Mouse (Mus musculus) forebrain, embryonic 13.5 days (tissue): Measurements from ENCODE around the gene Ube3a. TPM values are rescaled to one million over a fixed set of nuclear protein-coding genes. Genes with fewer than 3 reads are reported as not detected.
A peak's percentile ranks its signal among the peaks of the same experiment; 100 is the strongest.

Experiments
- ATAC-seq: fragments of 200-750 bp; cut with Nextera tagmentation; 2 replicates; pipeline ENCODE4 v1.8.0; 2017
- H3K27ac ChIP-seq: fragments of 300-500 bp; sonication (generic); 2 replicates; pipeline ENCODE4 v1.5.1; 2015; ENCODE audit warnings: inconsistent platforms, mild to moderate bottlenecking, moderate library complexity
- H3K27me3 ChIP-seq: fragments of 300-500 bp; sonication (generic); 2 replicates; pipeline ENCODE4 v1.6.1; 2015; ENCODE audit warnings: mild to moderate bottlenecking, inconsistent platforms
- H3K36me3 ChIP-seq: fragments of 300-500 bp; sonication (generic); 2 replicates; pipeline ENCODE4 v1.6.1; 2015; ENCODE audit warnings: mild to moderate bottlenecking, inconsistent platforms; ENCODE audit not compliant: poor library complexity, severe bottlenecking
- H3K4me1 ChIP-seq: fragments of 300-500 bp; sonication (generic); 2 replicates; pipeline ENCODE4 v1.6.1; 2015; ENCODE audit warnings: inconsistent platforms
- H3K4me2 ChIP-seq: fragments of 300-500 bp; sonication (generic); 2 replicates; pipeline ENCODE4 v1.6.1; 2015; ENCODE audit warnings: inconsistent platforms, mild to moderate bottlenecking, moderate library complexity
- H3K4me3 ChIP-seq: fragments of 300-500 bp; sonication (generic); 2 replicates; pipeline ENCODE4 v1.5.1; 2015; ENCODE audit warnings: mild to moderate bottlenecking, inconsistent platforms
- H3K9ac ChIP-seq: fragments of 300-500 bp; sonication (generic); 2 replicates; pipeline ENCODE4 v1.6.1; 2015; ENCODE audit warnings: mild to moderate bottlenecking, inconsistent platforms
- H3K9me3 ChIP-seq: fragments of 300-500 bp; sonication (generic); replicated peaks from 2 replicates; pipeline ENCODE4 v1.6.1; 2016; ENCODE audit warnings: inconsistent platforms
- WGBS: fragments of 180-500 bp; shearing (Covaris S2); methylation state at CpG from one replicate; pipeline ENCODE4 v1.1.7; 2015; 5-methylcytosine and 5-hydroxymethylcytosine counted together
- polyA plus RNA-seq: library from polyadenylated mRNA; unstranded; fragments of >200 nt; fragmentation: Nextera tagmentation; extraction: Ambion mirVana; gene quantifications from 2 replicates; pipeline ENCODE4 v1.2.1, GENCODE M21; 2015

The Ube3a gene
- 163 and 180 TPM in 2 replicates for polyA plus RNA-seq

- under 1% methylated on average over 50 of the region's 50 CpGs for WGBS
- H3K4me3 ChIP-seq: peak within 1 kb of the TSS; percentile 98
- H3K27ac ChIP-seq: peak within 1 kb of the TSS; percentile 97
- H3K4me1 ChIP-seq: peaks cover 12% of the 10 kb centered on the region
- H3K27me3 ChIP-seq: no peaks in the 10 kb centered on the region
- no peaks in the 10 kb centered on the region for H3K36me3 ChIP-seq
- peak within 1 kb of the TSS; percentile 99 for H3K9ac ChIP-seq
- H3K4me2 ChIP-seq: peak within 1 kb of the TSS; percentile 62
- peak; percentile 98 for ATAC-seq
- H3K9me3 ChIP-seq: no peaks in the 10 kb centered on the region
Observed at GRCm38 (mm10) chr7:59228045-59228865, at the start of gene Ube3a. Ube3a (plus strand) TSS chr7:59228750.

- ATAC-seq: no peak
- no peak overlapping the region for H3K4me2 ChIP-seq
- H3K27me3 ChIP-seq: no peaks in the 10 kb centered on the region
- no peaks in the 10 kb centered on the region for H3K9me3 ChIP-seq
- no peaks in the 10 kb centered on the region for H3K36me3 ChIP-seq
- no peaks in the 10 kb centered on the region for H3K4me1 ChIP-seq
- H3K27ac ChIP-seq: no peak overlapping the region
- no peak overlapping the region for H3K4me3 ChIP-seq
- no peak overlapping the region for H3K9ac ChIP-seq
Observed at GRCm38 (mm10) chr7:59192831-59193230, 35.7 kb upstream of the Ube3a start.

- 87% methylated on average over 1 of the region's 1 CpGs for WGBS
- Histone ChIP-seq H3K9ac (no peak overlapping the region), H3K27me3 (no peaks in the 10 kb centered on the region), H3K9me3 (peaks cover 12% of the 10 kb centered on the region), H3K4me3 (no peak overlapping the region), H3K4me2 (no peak overlapping the region), H3K36me3 (no peaks in the 10 kb centered on the region), H3K4me1 (no peaks in the 10 kb centered on the region), H3K27ac (no peak overlapping the region)
- no peak for ATAC-seq
Observed at GRCm38 (mm10) chr7:59214911-59215310, 13.6 kb upstream of the Ube3a start.

DNA sequence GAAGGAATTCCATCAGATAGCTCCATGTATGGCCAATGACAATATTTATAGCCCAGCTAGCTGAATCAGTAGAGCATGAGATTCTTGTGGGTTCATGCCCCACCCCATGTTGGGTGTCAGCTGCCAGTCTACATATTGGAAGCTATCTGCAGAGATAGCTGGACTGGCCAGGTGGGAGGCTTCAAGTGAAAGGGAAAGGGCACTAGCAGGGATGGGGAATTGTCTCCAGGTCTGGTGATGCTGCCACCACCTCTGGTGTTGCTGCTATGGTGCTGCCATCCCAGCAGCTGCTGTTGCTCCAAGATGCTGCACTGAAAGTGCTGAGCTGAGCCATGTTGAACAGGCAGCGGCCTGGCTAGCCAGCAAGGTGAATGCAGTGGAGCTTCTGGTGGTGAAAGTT, 7.3 kb upstream of the Ube3a start:
- Histone ChIP-seq H3K9me3 (no peaks in the 10 kb centered on the region), H3K9ac (no peak overlapping the region), H3K27ac (no peak overlapping the region), H3K36me3 (no peaks in the 10 kb centered on the region), H3K4me2 (no peak overlapping the region), H3K4me3 (no peak overlapping the region), H3K27me3 (no peaks in the 10 kb centered on the region), H3K4me1 (no peaks in the 10 kb centered on the region)
- ATAC-seq: no peak
- 95% methylated on average over 1 of the region's 1 CpGs for WGBS

- Histone ChIP-seq H3K4me1 (peaks cover 12% of the 10 kb centered on the region), H3K4me3 (peak overlapping the region; percentile 98), H3K36me3 (no peaks in the 10 kb centered on the region), H3K9ac (peak overlapping the region; percentile 99), H3K27me3 (no peaks in the 10 kb centered on the region), H3K27ac (peak overlapping the region; percentile 97), H3K9me3 (no peaks in the 10 kb centered on the region), H3K4me2 (peak overlapping the region; percentile 62)
- no peak for ATAC-seq
- WGBS: under 1% methylated on average over 39 of the region's 39 CpGs
Observed at GRCm38 (mm10) chr7:59228866-59229182, 274 bp downstream of the Ube3a start.

GRCm38 (mm10) chr7:59229183-59229911, 797 bp downstream of the Ube3a start:
- no peaks in the 10 kb centered on the region for H3K36me3 ChIP-seq
- H3K27me3 ChIP-seq: no peaks in the 10 kb centered on the region
- peak overlapping the region; percentile 98 for H3K4me3 ChIP-seq
- peak overlapping the region; percentile 62 for H3K4me2 ChIP-seq
- peak; percentile 65 for ATAC-seq
- under 1% methylated on average over 51 of the region's 52 CpGs for WGBS
- H3K27ac ChIP-seq: peak overlapping the region; percentile 97
- H3K9me3 ChIP-seq: no peaks in the 10 kb centered on the region
- peaks cover 12% of the 10 kb centered on the region for H3K4me1 ChIP-seq
- peak overlapping the region; percentile 99 for H3K9ac ChIP-seq

GRCm38 (mm10) chr7:59230304-59230703, 1.8 kb downstream of the Ube3a start:
- peaks cover 12% of the 10 kb centered on the region for H3K4me1 ChIP-seq
- peak overlapping the region; percentile 98 for H3K4me3 ChIP-seq
- no peak overlapping the region; the same call in 1 of the 2 replicates for H3K27ac ChIP-seq
- H3K36me3 ChIP-seq: no peaks in the 10 kb centered on the region
- no peaks in the 10 kb centered on the region for H3K9me3 ChIP-seq
- 44% methylated on average over 4 of the region's 4 CpGs for WGBS
- ATAC-seq: no peak
- no peaks in the 10 kb centered on the region for H3K27me3 ChIP-seq
- peak overlapping the region; percentile 99 for H3K9ac ChIP-seq
- H3K4me2 ChIP-seq: peak overlapping the region; percentile 62

DNA sequence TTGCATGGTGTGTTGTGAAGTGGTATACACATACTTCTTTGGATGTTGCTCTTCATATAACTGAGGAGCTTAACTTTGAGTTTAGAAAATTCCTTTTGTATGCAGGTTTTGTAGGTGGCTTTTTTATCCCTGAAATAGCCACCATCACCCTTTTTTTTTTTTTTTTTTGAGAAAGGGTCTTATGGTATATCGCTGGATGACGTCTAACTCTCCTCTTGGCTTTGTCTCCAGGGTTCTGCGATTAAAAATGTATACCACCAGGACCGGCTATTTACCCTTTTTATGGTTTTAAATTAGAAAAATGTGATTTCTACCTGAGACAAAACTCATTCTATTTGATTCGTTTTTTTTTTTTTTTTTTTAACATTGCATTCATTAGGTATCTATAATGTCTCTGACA, 2.2 kb downstream of the Ube3a start:
- Histone ChIP-seq H3K27ac (no peak overlapping the region), H3K9ac (0 out of 2 replicates have a peak overlapping the region, but pooled peaks have one; percentile 40), H3K27me3 (no peaks in the 10 kb centered on the region)

DNA sequence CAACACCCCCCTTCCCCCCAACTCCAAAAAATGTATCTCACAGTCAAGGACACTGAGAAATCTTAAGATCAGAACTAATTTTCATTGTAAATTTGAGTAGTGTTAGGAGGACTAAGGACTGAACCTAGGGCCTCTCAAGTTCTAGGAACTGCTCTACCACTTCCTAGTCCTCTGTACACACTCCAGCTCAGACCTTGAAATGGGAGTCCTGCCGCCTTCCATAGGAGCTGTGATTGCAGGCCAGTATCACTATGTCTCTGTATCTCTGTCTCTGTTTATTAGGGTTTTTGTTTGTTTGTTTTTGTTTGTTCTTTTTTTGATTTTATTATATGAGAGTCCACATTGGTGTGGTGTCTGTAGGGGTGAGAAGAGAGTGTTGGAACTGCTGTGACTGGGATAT, 3.4 kb downstream of the Ube3a start:
- 83% methylated on average over 1 of the region's 1 CpGs for WGBS
- Histone ChIP-seq H3K9me3 (no peaks in the 10 kb centered on the region), H3K27ac (no peak overlapping the region), H3K27me3 (no peaks in the 10 kb centered on the region), H3K4me3 (no peak overlapping the region), H3K36me3 (no peaks in the 10 kb centered on the region), H3K4me2 (peak overlapping the region; percentile 10), H3K4me1 (peaks cover 12% of the 10 kb centered on the region), H3K9ac (no peak overlapping the region)
- no peak for ATAC-seq

More for the DNA sequence above, 2.2 kb downstream of the Ube3a start:
- Histone ChIP-seq H3K36me3 (no peaks in the 10 kb centered on the region), H3K4me2 (peak overlapping the region; percentile 57), H3K9me3 (no peaks in the 10 kb centered on the region), H3K4me1 (peaks cover 12% of the 10 kb centered on the region), H3K4me3 (peak overlapping the region; percentile 98)
- no peak for ATAC-seq
- WGBS: 56% methylated on average over 5 of the region's 5 CpGs

GRCm38 (mm10) chr7:59234773-59235401, 6.3 kb downstream of the Ube3a start:
- no peaks in the 10 kb centered on the region for H3K36me3 ChIP-seq
- H3K9ac ChIP-seq: no peak overlapping the region
- peaks cover 12% of the 10 kb centered on the region for H3K4me1 ChIP-seq
- H3K27ac ChIP-seq: no peak overlapping the region
- no peak for ATAC-seq
- H3K27me3 ChIP-seq: no peaks in the 10 kb centered on the region
- 96% methylated on average over 8 of the region's 8 CpGs for WGBS
- H3K4me2 ChIP-seq: no peak overlapping the region
- no peak overlapping the region for H3K4me3 ChIP-seq
- no peaks in the 10 kb centered on the region for H3K9me3 ChIP-seq

GRCm38 (mm10) chr7:59243257-59243656, 14.7 kb downstream of the Ube3a start:
- H3K27ac ChIP-seq: no peak overlapping the region
- WGBS: 83% methylated on average over 3 of the region's 3 CpGs
- no peak for ATAC-seq
- H3K4me3 ChIP-seq: no peak overlapping the region
- H3K4me2 ChIP-seq: no peak overlapping the region
- no peaks in the 10 kb centered on the region for H3K9me3 ChIP-seq
- H3K36me3 ChIP-seq: peaks cover 5% of the 10 kb centered on the region; the same call in 1 of the 2 replicates
- H3K27me3 ChIP-seq: no peaks in the 10 kb centered on the region
- no peaks in the 10 kb centered on the region for H3K4me1 ChIP-seq
- H3K9ac ChIP-seq: no peak overlapping the region

DNA sequence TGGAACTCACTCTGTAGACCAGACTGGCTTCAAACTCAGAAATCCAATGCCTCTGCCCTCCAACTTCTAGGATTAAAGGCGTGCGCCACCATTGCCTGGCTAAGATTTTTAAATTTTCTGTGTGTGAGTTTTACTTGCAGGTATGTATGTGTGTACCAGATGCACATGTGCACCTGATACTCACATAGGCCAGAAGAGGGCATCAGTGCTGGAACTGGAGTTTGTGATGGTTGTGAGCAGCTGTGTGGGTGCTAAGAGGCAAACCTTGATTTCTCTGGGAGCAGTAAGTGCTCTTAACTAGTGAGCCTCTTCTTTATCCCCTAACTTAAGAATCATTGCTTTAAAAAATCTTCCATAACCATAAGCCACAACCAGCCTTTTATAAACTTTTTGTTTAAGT, 17.0 kb downstream of the Ube3a start:
- WGBS: 96% methylated on average over 2 of the region's 2 CpGs

More for the DNA sequence above, 17.0 kb downstream of the Ube3a start:
- Histone ChIP-seq H3K9ac (no peak overlapping the region), H3K36me3 (peaks cover 14% of the 10 kb centered on the region; the same call in 1 of the 2 replicates), H3K4me1 (no peaks in the 10 kb centered on the region), H3K27ac (no peak overlapping the region), H3K4me3 (no peak overlapping the region), H3K4me2 (no peak overlapping the region), H3K27me3 (no peaks in the 10 kb centered on the region), H3K9me3 (no peaks in the 10 kb centered on the region)
- ATAC-seq: no peak
